Mouse (Mus musculus): ENCODE data around the gene Fkrp. TPM values are rescaled to one million over a fixed set of nuclear protein-coding genes. Genes with fewer than 3 reads are reported as not detected.

Gene Fkrp
- polyA plus RNA-seq, 1 experiment: 1.5 TPM

DNA sequence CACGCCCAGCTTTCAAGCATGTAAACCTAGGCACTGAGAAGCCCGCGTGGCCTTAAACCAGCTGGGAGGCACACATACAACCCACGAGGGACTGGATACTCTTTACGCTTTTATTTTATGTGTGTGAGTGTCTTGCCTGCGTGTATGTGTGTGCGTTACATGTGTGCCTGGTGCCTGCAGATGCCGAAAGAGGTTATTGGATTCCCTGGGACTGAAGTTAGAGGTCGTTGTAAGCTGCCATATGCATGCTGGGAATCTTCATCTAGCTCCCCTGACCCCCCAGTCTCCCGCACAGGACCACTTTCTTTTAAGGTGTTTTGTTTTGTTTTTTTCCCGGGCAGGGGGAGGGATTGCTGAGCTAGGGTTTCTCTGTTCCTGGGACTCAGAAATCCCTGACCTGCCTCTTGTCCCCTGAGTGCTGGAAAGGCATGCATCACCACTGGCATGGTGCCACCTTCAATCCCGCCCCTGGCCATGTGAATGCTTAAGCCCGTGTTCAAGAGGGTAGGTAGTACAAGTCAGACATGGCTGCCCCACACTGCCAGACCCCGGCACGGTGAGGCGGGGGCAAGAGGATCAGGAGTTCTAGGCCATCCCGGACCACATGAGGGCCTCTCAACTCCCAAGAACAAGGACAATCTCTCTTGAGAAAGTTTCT lies 32.6 kb downstream of the Fkrp start:
- TF ChIP-seq GATA1 (IDR thresholded peaks at IDR 0.05; ENCODE audit: low read length) (no peak), TAL1 (IDR thresholded peaks at IDR 0.05; ENCODE audit: low read length) (no peak)
- Histone ChIP-seq H3K4me1 (ENCODE audit: control insufficient read depth) (peaks cover 55% of the 10 kb centered on the region), H3K27me3 (ENCODE audit: control insufficient read depth) (no peaks in the 10 kb centered on the region), H3K4me3 (replicated peaks) (peak overlapping the region; percentile 90), H3K36me3 (ENCODE audit: control insufficient read depth) (peaks cover 72% of the 10 kb centered on the region), H3K9me3 (ENCODE audit: control insufficient read depth, low read length) (no peaks in the 10 kb centered on the region)

DNA sequence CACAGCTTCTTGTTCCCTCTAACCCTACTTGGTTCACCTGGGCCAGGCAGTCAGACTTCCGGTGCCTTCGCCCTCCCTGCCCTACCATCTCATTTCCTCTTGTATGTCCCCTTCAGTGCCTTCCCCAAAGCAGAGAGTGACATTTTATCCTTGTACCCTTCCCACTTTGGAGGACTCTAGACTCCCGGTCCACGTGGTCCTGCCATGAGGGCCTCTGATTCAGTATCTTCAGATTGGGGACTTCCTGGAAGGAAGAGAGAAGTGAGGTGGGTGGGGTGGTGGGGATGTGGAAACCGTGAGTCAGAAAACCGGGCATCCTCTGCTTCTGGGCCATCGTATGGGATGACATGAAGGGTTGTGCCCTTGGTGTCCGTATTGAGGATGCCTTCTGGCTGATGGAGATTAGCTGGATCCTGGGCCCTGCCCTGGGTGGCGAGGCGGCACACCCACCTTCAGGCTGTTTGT lies 33.3 kb downstream of the Fkrp start:
- no peaks in the 10 kb centered on the region for H3K9me3 ChIP-seq (ENCODE audit: control insufficient read depth, low read length)
- TF ChIP-seq GATA1 (IDR thresholded peaks at IDR 0.05; ENCODE audit: low read length) (peak; percentile 81), TAL1 (IDR thresholded peaks at IDR 0.05; ENCODE audit: low read length) (peak; percentile 93)
- H3K27me3 ChIP-seq (ENCODE audit: control insufficient read depth): no peaks in the 10 kb centered on the region
- peak overlapping the region; percentile 90 for H3K4me3 ChIP-seq (replicated peaks)
- peaks cover 66% of the 10 kb centered on the region for H3K36me3 ChIP-seq (ENCODE audit: control insufficient read depth)
- H3K4me1 ChIP-seq (ENCODE audit: control insufficient read depth): peaks cover 54% of the 10 kb centered on the region

DNA sequence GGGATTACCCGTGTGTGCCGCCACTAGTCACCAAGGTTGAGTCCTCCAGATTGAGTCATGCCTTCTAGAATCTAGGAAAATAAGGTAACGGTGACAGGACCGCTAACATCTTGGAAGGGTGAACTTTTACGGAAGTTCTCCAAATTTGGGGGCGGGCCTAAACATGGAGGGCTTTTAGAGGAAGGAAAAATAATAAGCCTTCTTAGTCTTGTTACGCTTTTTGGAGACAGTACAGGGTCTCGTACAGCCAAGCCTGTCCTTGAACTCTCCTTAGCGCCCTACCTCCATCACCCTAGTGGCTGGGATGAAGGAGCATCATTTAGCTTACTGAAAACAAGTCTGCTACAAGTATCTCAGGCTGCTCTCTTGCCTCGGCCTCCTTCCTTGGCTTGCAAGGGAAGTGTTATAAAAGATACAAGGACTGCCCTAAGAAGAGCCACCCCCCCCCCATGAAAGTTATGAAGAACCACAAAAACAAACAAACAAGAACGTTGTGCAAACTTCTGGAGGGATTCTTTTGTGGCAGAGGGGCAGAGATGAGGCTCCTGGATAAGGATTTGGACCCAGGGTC lies 33.9 kb downstream of the Fkrp start:
- peaks cover 48% of the 10 kb centered on the region for H3K4me1 ChIP-seq (ENCODE audit: control insufficient read depth)
- TF ChIP-seq GATA1 (IDR thresholded peaks at IDR 0.05; ENCODE audit: low read length) (peak; percentile 54), TAL1 (IDR thresholded peaks at IDR 0.05; ENCODE audit: low read length) (no peak)
- H3K9me3 ChIP-seq (ENCODE audit: control insufficient read depth, low read length): no peaks in the 10 kb centered on the region; the same call in 1 of the 2 replicates
- peaks cover 60% of the 10 kb centered on the region for H3K36me3 ChIP-seq (ENCODE audit: control insufficient read depth)
- no peaks in the 10 kb centered on the region for H3K27me3 ChIP-seq (ENCODE audit: control insufficient read depth)
- peak overlapping the region; percentile 90 for H3K4me3 ChIP-seq (replicated peaks)

DNA sequence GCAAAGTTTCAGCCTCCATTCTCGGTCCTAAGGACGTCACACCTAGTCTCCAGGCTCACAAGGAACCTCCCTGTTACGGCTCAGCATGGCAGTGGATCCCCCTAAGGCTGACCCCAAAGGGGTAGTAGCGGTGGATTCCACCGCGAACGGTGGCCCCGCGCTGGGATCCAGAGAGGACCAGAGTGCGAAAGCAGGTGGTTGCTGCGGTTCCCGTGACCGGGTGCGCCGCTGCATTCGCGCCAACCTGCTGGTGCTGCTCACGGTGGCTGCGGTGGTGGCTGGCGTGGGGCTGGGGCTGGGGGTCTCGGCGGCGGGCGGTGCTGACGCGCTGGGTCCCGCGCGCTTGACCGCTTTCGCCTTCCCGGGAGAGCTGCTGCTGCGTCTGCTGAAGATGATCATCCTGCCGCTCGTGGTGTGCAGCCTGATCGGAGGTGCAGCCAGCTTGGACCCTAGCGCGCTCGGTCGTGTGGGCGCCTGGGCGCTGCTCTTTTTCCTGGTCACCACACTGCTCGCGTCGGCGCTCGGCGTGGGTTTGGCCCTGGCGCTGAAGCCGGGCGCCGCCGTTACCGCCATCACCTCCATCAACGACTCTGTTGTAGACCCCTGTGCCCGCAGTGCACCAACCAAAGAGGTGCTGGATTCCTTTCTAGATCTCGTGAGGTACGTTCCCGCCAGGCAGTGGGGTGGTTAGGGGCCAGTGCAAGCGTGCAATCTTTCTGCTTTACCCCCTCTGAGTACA lies 34.5 kb downstream of the Fkrp start:
- TF ChIP-seq TAL1 (IDR thresholded peaks at IDR 0.05; ENCODE audit: low read length): no peak
- TF ChIP-seq GATA1 (IDR thresholded peaks at IDR 0.05; ENCODE audit: low read length): no peak
- H3K9me3 ChIP-seq (ENCODE audit: control insufficient read depth, low read length): peaks cover 5% of the 10 kb centered on the region; the same call in 1 of the 2 replicates
- H3K36me3 ChIP-seq (ENCODE audit: control insufficient read depth): peaks cover 53% of the 10 kb centered on the region
- H3K27me3 ChIP-seq (ENCODE audit: control insufficient read depth): no peaks in the 10 kb centered on the region
- peaks cover 50% of the 10 kb centered on the region for H3K4me1 ChIP-seq (ENCODE audit: control insufficient read depth)
- H3K4me3 ChIP-seq (replicated peaks): peak overlapping the region; percentile 90

DNA sequence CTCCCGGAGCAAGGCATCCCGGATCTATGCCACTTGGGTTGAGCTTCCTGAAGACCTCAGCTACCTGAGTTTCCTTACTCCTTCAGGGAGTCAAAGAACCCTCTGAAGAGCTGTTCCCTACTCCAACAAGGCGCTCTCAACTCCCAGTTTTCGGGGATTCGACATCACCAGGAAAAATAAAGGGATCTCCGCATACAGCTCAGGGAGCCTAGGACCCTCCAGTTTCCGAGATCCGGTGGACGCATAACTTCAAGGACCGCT lies 35.0 kb downstream of the Fkrp start:
- Histone ChIP-seq H3K27me3 (ENCODE audit: control insufficient read depth) (no peaks in the 10 kb centered on the region), H3K4me3 (replicated peaks) (peak overlapping the region; percentile 90), H3K36me3 (ENCODE audit: control insufficient read depth) (peaks cover 48% of the 10 kb centered on the region), H3K4me1 (ENCODE audit: control insufficient read depth) (peaks cover 45% of the 10 kb centered on the region), H3K9me3 (ENCODE audit: control insufficient read depth, low read length) (peaks cover 5% of the 10 kb centered on the region; the same call in 1 of the 2 replicates)
- no peak for TF ChIP-seq GATA1 (IDR thresholded peaks at IDR 0.05; ENCODE audit: low read length)
- TF ChIP-seq TAL1 (IDR thresholded peaks at IDR 0.05; ENCODE audit: low read length): no peak

DNA sequence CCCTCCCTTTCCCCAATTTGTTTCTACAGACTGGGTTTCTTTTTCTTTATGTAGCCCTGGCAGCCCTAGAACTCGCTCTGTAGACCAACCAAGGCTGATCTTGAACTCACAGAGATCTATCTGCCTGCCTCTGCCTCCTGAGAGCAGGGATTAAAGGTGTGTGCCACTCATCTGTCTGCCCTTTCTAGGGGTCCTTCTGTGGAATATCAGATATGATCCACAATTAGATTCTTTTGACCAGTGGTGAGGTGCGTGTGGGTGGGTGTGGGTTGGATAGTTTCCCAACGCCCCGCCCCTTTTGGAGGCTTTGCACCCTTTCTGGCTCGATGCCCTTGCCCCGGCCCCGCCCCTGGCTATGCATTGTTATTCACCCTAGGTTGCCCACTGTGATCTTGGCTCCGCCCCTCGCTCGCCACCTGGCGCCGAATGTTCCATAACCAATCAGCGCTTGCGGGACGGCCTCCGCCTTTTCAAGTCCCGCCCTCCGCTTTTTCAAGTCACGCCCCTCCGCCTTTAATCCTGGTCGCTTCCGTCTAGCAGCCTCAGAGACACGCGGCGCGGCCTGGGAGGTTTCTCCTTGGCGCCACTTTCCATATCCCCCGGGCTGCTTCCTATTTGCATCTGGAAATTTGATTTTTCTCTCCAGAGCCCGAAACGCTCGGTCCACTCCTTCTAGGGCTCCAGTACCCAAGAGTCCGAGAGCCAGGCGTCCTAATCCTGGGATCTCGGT lies 35.5 kb downstream of the Fkrp start, which contains the start of gene Slc1a5:
TSS of gene Slc1a5 (plus strand) at position 516 of the 730 bp plus-strand sequence.
- peaks cover 43% of the 10 kb centered on the region for H3K36me3 ChIP-seq (ENCODE audit: control insufficient read depth)
- H3K4me1 ChIP-seq (ENCODE audit: control insufficient read depth): peaks cover 40% of the 10 kb centered on the region

DNA sequence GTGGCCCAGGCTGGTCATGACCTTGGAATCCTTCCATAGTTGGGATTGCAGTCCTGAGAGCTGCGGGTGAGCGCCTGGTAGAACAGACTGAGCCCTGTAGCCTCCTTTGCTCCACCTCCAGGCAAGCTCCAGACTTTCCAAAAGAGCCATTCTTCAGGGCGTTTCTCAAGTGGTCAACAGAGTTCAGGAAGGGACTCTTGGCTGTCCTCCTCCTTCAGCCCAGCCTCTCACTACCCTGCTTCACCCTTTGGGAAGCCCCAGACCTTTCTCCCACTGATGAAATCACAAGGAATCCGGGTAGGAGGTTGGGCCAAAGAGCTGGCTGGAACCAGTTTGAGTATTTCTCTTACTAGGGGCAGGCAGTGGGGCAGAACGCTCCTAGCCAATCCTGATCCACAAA lies 36.5 kb downstream of the Fkrp start:
- no peak for TF ChIP-seq GATA1 (IDR thresholded peaks at IDR 0.05; ENCODE audit: low read length)
- TF ChIP-seq TAL1 (IDR thresholded peaks at IDR 0.05; ENCODE audit: low read length): no peak
- no peak overlapping the region for H3K4me3 ChIP-seq (replicated peaks)
- H3K36me3 ChIP-seq (ENCODE audit: control insufficient read depth): peaks cover 34% of the 10 kb centered on the region
- peaks cover 5% of the 10 kb centered on the region; the same call in 1 of the 2 replicates for H3K9me3 ChIP-seq (ENCODE audit: control insufficient read depth, low read length)
- peaks cover 31% of the 10 kb centered on the region for H3K4me1 ChIP-seq (ENCODE audit: control insufficient read depth)
- H3K27me3 ChIP-seq (ENCODE audit: control insufficient read depth): peaks cover 6% of the 10 kb centered on the region

More for the DNA sequence above, 35.5 kb downstream of the Fkrp start, which contains the start of gene Slc1a5:
- Histone ChIP-seq H3K9me3 (ENCODE audit: control insufficient read depth, low read length) (peaks cover 5% of the 10 kb centered on the region; the same call in 1 of the 2 replicates), H3K4me3 (replicated peaks) (peak within 1 kb of the TSS; percentile 90), H3K27me3 (ENCODE audit: control insufficient read depth) (peaks cover 1% of the 10 kb centered on the region)
- TF ChIP-seq TAL1 (IDR thresholded peaks at IDR 0.05; ENCODE audit: low read length) (no peak), GATA1 (IDR thresholded peaks at IDR 0.05; ENCODE audit: low read length) (no peak)

DNA sequence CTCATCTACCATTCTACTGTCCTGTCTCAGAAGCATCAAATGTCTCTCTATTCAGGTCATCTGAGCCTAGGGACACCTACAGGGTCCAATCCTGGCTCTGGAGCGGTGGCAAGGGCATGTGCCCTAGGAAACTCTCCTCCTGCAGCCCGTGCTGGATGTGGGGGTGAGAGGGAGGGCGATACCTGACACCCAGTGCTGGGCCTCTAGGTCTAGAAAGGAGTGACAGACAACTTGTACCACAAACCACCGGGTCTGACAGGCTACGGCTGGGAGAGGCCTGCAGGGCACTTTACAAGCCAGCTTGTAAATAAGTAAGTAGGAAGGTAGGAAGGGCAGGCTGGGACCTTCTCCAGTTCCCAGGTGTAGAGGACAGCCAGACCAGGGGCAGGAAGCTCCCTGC lies 40.6 kb downstream of the Fkrp start:
- TF ChIP-seq TAL1 (IDR thresholded peaks at IDR 0.05; ENCODE audit: low read length) (no peak), GATA1 (IDR thresholded peaks at IDR 0.05; ENCODE audit: low read length) (no peak)
- Histone ChIP-seq H3K4me3 (replicated peaks) (no peak overlapping the region), H3K36me3 (ENCODE audit: control insufficient read depth) (no peaks in the 10 kb centered on the region), H3K9me3 (ENCODE audit: control insufficient read depth, low read length) (peaks cover 13% of the 10 kb centered on the region), H3K4me1 (ENCODE audit: control insufficient read depth) (peaks cover 15% of the 10 kb centered on the region), H3K27me3 (ENCODE audit: control insufficient read depth) (peaks cover 12% of the 10 kb centered on the region)

Measured in erythroblast, embryonic 14.5 days (primary cell).